ENCODE assay signal across 11 mouse cellular contexts in genomic region chr11:97666221-97666620, GRCm38 (mm10). TPM values are rescaled to one million over a fixed set of nuclear protein-coding genes. Genes with fewer than 3 reads are reported as not detected.
DNase-seq lines count a peak whose midpoint lies in the region; ATAC-seq and TF ChIP-seq lines count a peak whose summit lies in the region.
"Had no signal": no experiment of that assay in that cellular context is flagged by ENCODE, and none has a peak within 500 bp of the region (broad histone marks: within the 10 kb centered on the region; RNA-seq: fewer than 3 reads in every experiment).

No protein-coding gene starts in this region.

- no peak for DNase-seq in forebrain, embryonic 10.5 days (ENCODE audit: extremely low spot score, low spot score)
- DNase-seq in kidney, postnatal 0 days (ENCODE audit: low spot score), result no peak
- DNase-seq in kidney, adult 9 months, result no peak
- no peak for DNase-seq in adrenal gland, adult (ENCODE audit: inconsistent age in 2 of 2, low spot score in 1 of 2)
- DNase-seq: lung, adult 18-20 months; spleen, adult 18-20 months had no signal

- 91% methylated on average over 7 of the region's 7 CpGs for WGBS in forebrain, embryonic 10.5 days
- WGBS in forebrain, embryonic 16.5 days, result 89% methylated on average over 7 of the region's 7 CpGs
- 93% methylated on average over 7 of the region's 7 CpGs for WGBS in kidney, postnatal 0 days

- no peak overlapping the region for H3K9ac ChIP-seq in forebrain, embryonic 16.5 days (replicated peaks; ENCODE audit: low read depth, low read length)
- no peak overlapping the region for H3K9ac ChIP-seq in kidney, postnatal 0 days (ENCODE audit: low read depth, low read length)

- no peak overlapping the region for H3K4me2 ChIP-seq in forebrain, embryonic 16.5 days (ENCODE audit: low read length)
- no peak overlapping the region for H3K4me2 ChIP-seq in kidney, postnatal 0 days (ENCODE audit: low read length)

- peaks cover 14% of the 10 kb centered on the region for H3K27me3 ChIP-seq in forebrain, embryonic 10.5 days (ENCODE audit: poor library complexity, severe bottlenecking)
- peaks cover 12% of the 10 kb centered on the region for H3K27me3 ChIP-seq in forebrain, embryonic 16.5 days (replicated peaks; ENCODE audit: control insufficient read depth, insufficient read depth, low read length)
- H3K27me3 ChIP-seq in kidney, postnatal 0 days (ENCODE audit: insufficient read depth, low read length), result no peaks in the 10 kb centered on the region
- H3K27me3 ChIP-seq in E14TG2a.4 (ENCODE audit: insufficient read depth, low read length), result no peaks in the 10 kb centered on the region

- H3K27ac ChIP-seq in forebrain, embryonic 10.5 days, result no peak overlapping the region
- H3K27ac ChIP-seq in forebrain, embryonic 16.5 days (ENCODE audit: low read length), result no peak overlapping the region
- H3K27ac ChIP-seq in kidney, postnatal 0 days, result no peak overlapping the region
- H3K27ac ChIP-seq in cortical plate, adult 2 months (ENCODE audit: insufficient read depth, low read length), result no peak overlapping the region

- H3K4me3 ChIP-seq in forebrain, embryonic 10.5 days, result peak overlapping the region; percentile 94; the same call in 1 of the 2 replicates
- H3K4me3 ChIP-seq in forebrain, embryonic 16.5 days (replicated peaks; ENCODE audit: low read length), result no peak overlapping the region
- H3K4me3 ChIP-seq in kidney, postnatal 0 days (replicated peaks; ENCODE audit: low read depth, low read length), result no peak overlapping the region
- H3K4me3 ChIP-seq in E14TG2a.4 (replicated peaks; ENCODE audit: low read length), result peak overlapping the region; percentile 90
- H3K4me3 ChIP-seq in cortical plate, adult 2 months (ENCODE audit: insufficient read depth, low read length), result no peak overlapping the region

- peaks cover 4% of the 10 kb centered on the region; the same call in 1 of the 2 replicates for H3K9me3 ChIP-seq in forebrain, embryonic 10.5 days
- H3K9me3 ChIP-seq in forebrain, embryonic 16.5 days (ENCODE audit: control insufficient read depth, low read length), result no peaks in the 10 kb centered on the region
- no peaks in the 10 kb centered on the region for H3K9me3 ChIP-seq in kidney, postnatal 0 days (replicated peaks; ENCODE audit: low read length)
- H3K9me3 ChIP-seq in E14TG2a.4 (ENCODE audit: low read length), result no peaks in the 10 kb centered on the region

- TF ChIP-seq CTCF in kidney, postnatal 0 days (IDR thresholded peaks at IDR 0.05; ENCODE audit: low read depth), result peak; percentile 56
- peak; percentile 78 for TF ChIP-seq CTCF in E14TG2a.4 (conservative IDR thresholded peaks at IDR 0.05; ENCODE audit: low read length)
- TF ChIP-seq CTCF in cortical plate, adult 2 months (IDR thresholded peaks at IDR 0.05; ENCODE audit: extremely low read depth, insufficient read depth, low read length), result 0 out of 2 replicates have a peak, but pooled peaks have one; percentile 4

- H3K4me1 ChIP-seq in forebrain, embryonic 10.5 days, result peaks cover 73% of the 10 kb centered on the region
- peaks cover 47% of the 10 kb centered on the region for H3K4me1 ChIP-seq in forebrain, embryonic 16.5 days (replicated peaks; ENCODE audit: control insufficient read depth, insufficient read depth, low read length)
- peaks cover 19% of the 10 kb centered on the region for H3K4me1 ChIP-seq in kidney, postnatal 0 days (replicated peaks; ENCODE audit: insufficient read depth, low read length)
- peaks cover 68% of the 10 kb centered on the region for H3K4me1 ChIP-seq in E14TG2a.4 (replicated peaks; ENCODE audit: low read depth, low read length)
- H3K4me1 ChIP-seq in cortical plate, adult 2 months (ENCODE audit: control insufficient read depth, insufficient read depth, low read length), result peaks cover 19% of the 10 kb centered on the region

- no peak for TF ChIP-seq POLR2A in cortical plate, adult 2 months (IDR thresholded peaks at IDR 0.05; ENCODE audit: extremely low read depth, insufficient read depth, low read length)

- ATAC-seq in forebrain, embryonic 16.5 days, result no peak
- ATAC-seq in kidney, postnatal 0 days (replicated peaks; ENCODE audit: low FRiP score, low read depth), result no peak
- no peak for ATAC-seq in erythroblast, adult 5-6 weeks (replicated peaks; ENCODE audit: low FRiP score, poor library complexity, severe bottlenecking)
- ATAC-seq: activated CD4-positive, CD25-positive, alpha-beta regulatory T cell, adult 4 months had no signal

- peaks cover 64% of the 10 kb centered on the region for H3K36me3 ChIP-seq in forebrain, embryonic 10.5 days (replicated peaks)
- peaks cover 5% of the 10 kb centered on the region for H3K36me3 ChIP-seq in forebrain, embryonic 16.5 days (ENCODE audit: control insufficient read depth, insufficient read depth)
- peaks cover 28% of the 10 kb centered on the region for H3K36me3 ChIP-seq in kidney, postnatal 0 days (ENCODE audit: insufficient read depth, low read length)
- peaks cover 63% of the 10 kb centered on the region for H3K36me3 ChIP-seq in E14TG2a.4 (ENCODE audit: insufficient read depth, low read length)

RNA-seq across cellular contexts. Expression of gene Mllt6, which starts 3.0 kb away (rescaled TPM):
- 1.5 and 2.5 TPM in 2 replicates for polyA plus RNA-seq in forebrain, embryonic 10.5 days (2016; fragmentation: Nextera tagmentation; extraction: Ambion mirVana)
- 4.2 and 5.1 TPM in 2 replicates for polyA plus RNA-seq in forebrain, embryonic 16.5 days (2015; fragmentation: Nextera tagmentation; extraction: Ambion mirVana)
- 2.3 TPM in 2 replicates for polyA plus RNA-seq in kidney, postnatal 0 days (2015; fragmentation: Nextera tagmentation; extraction: Ambion mirVana)
- 78.5 and 83.4 TPM in 2 replicates for polyA plus RNA-seq in cortical plate, adult 2 months (2012; rRNA removed)
- 1.2 and 1.9 TPM in 2 replicates for total RNA-seq in erythroblast, adult 5-6 weeks (2015; ENCODE audit: low replicate concordance)
- total RNA-seq in erythroblast, adult 5-6 weeks (2017; ENCODE audit: low replicate concordance), result 1.5 and 3.9 TPM in 2 replicates

RNA-seq across cellular contexts. Expression of gene Cisd3, which starts 19.4 kb away (rescaled TPM):
- 17.0 and 21.7 TPM in 2 replicates for polyA plus RNA-seq in forebrain, embryonic 10.5 days (2016; fragmentation: Nextera tagmentation; extraction: Ambion mirVana)
- 14.6 and 15.4 TPM in 2 replicates for polyA plus RNA-seq in forebrain, embryonic 16.5 days (2015; fragmentation: Nextera tagmentation; extraction: Ambion mirVana)
- polyA plus RNA-seq in kidney, postnatal 0 days (2015; fragmentation: Nextera tagmentation; extraction: Ambion mirVana), result 69.2 and 70.9 TPM in 2 replicates
- polyA plus RNA-seq in cortical plate, adult 2 months (2012; rRNA removed), result 59.9 and 65.5 TPM in 2 replicates
- 2.3 TPM in 1 of 2 replicates, not detected in the other for total RNA-seq in erythroblast, adult 5-6 weeks (2015; ENCODE audit: low replicate concordance)
- total RNA-seq in erythroblast, adult 5-6 weeks (2017; ENCODE audit: low replicate concordance), result 1.7 TPM in 1 of 2 replicates, not detected in the other

RNA-seq across cellular contexts. Expression of gene Pcgf2, which starts 34.1 kb away (rescaled TPM):
- 18.4 and 20.9 TPM in 2 replicates for polyA plus RNA-seq in forebrain, embryonic 10.5 days (2016; fragmentation: Nextera tagmentation; extraction: Ambion mirVana)
- polyA plus RNA-seq in forebrain, embryonic 16.5 days (2015; fragmentation: Nextera tagmentation; extraction: Ambion mirVana), result 14.8 and 19.8 TPM in 2 replicates
- polyA plus RNA-seq in kidney, postnatal 0 days (2015; fragmentation: Nextera tagmentation; extraction: Ambion mirVana), result 10.4 and 11.4 TPM in 2 replicates
- 64.1 and 72.2 TPM in 2 replicates for polyA plus RNA-seq in cortical plate, adult 2 months (2012; rRNA removed)
- total RNA-seq in erythroblast, adult 5-6 weeks (2015; ENCODE audit: low replicate concordance), result 0.77 TPM in 1 of 2 replicates, not detected in the other
- total RNA-seq in erythroblast, adult 5-6 weeks (2017; ENCODE audit: low replicate concordance), result not detected in 2 replicates

RNA-seq across cellular contexts. Expression of gene Epop, which starts 36.7 kb away (rescaled TPM):
- 11.4 and 11.6 TPM in 2 replicates for polyA plus RNA-seq in forebrain, embryonic 10.5 days (2016; fragmentation: Nextera tagmentation; extraction: Ambion mirVana)
- 2.1 and 2.6 TPM in 2 replicates for polyA plus RNA-seq in forebrain, embryonic 16.5 days (2015; fragmentation: Nextera tagmentation; extraction: Ambion mirVana)
- 2.9 and 4.1 TPM in 2 replicates for polyA plus RNA-seq in kidney, postnatal 0 days (2015; fragmentation: Nextera tagmentation; extraction: Ambion mirVana)
- 89.5 and 95.2 TPM in 2 replicates for polyA plus RNA-seq in cortical plate, adult 2 months (2012; rRNA removed)
- total RNA-seq in erythroblast, adult 5-6 weeks (2015; ENCODE audit: low replicate concordance), result 0.58 TPM in 1 of 2 replicates, not detected in the other
- not detected in 2 replicates for total RNA-seq in erythroblast, adult 5-6 weeks (2017; ENCODE audit: low replicate concordance)

RNA-seq across cellular contexts. Expression of gene Psmb3, which starts 37.0 kb away (rescaled TPM):
- polyA plus RNA-seq in forebrain, embryonic 10.5 days (2016; fragmentation: Nextera tagmentation; extraction: Ambion mirVana), result 627 and 634 TPM in 2 replicates
- polyA plus RNA-seq in forebrain, embryonic 16.5 days (2015; fragmentation: Nextera tagmentation; extraction: Ambion mirVana), result 403 and 431 TPM in 2 replicates
- polyA plus RNA-seq in kidney, postnatal 0 days (2015; fragmentation: Nextera tagmentation; extraction: Ambion mirVana), result 504 and 541 TPM in 2 replicates
- polyA plus RNA-seq in cortical plate, adult 2 months (2012; rRNA removed), result 249 and 256 TPM in 2 replicates
- 32.4 and 40.3 TPM in 2 replicates for total RNA-seq in erythroblast, adult 5-6 weeks (2015; ENCODE audit: low replicate concordance)
- 37.0 and 48.2 TPM in 2 replicates for total RNA-seq in erythroblast, adult 5-6 weeks (2017; ENCODE audit: low replicate concordance)

Comparison
In these comparisons a context has a peak if more than half of its experiments do, and no peak if none do; other contexts are left out.
1. H3K4me3 ChIP-seq: peak in forebrain, embryonic 10.5 days (single experiment) and E14TG2a.4 (single experiment); none in forebrain, embryonic 16.5 days (single experiment), kidney, postnatal 0 days (single experiment) and cortical plate, adult 2 months (single experiment).
2. CTCF ChIP-seq: peak in every context shown above with its lines; median percentile 78 in E14TG2a.4; 56 in kidney, postnatal 0 days; 4 in cortical plate, adult 2 months.
3. RNA of gene Mllt6, which starts 3.0 kb away (polyA plus RNA-seq): 78.5 to 83.4 TPM in cortical plate, adult 2 months; 4.2 to 5.1 TPM in forebrain, embryonic 16.5 days, 1.5 to 2.5 TPM in forebrain, embryonic 10.5 days and 2.3 TPM in kidney, postnatal 0 days; every median in the first group is over 10 times any median in the second.